Mouse (Mus musculus): Measurements from ENCODE around the gene Bcap29.
"Not testable (repeated sequence)": the region's sequence is repeated elsewhere in the genome, so short reads cannot be mapped to it uniquely, and the experiment has no call there.

The Bcap29 gene

DNA sequence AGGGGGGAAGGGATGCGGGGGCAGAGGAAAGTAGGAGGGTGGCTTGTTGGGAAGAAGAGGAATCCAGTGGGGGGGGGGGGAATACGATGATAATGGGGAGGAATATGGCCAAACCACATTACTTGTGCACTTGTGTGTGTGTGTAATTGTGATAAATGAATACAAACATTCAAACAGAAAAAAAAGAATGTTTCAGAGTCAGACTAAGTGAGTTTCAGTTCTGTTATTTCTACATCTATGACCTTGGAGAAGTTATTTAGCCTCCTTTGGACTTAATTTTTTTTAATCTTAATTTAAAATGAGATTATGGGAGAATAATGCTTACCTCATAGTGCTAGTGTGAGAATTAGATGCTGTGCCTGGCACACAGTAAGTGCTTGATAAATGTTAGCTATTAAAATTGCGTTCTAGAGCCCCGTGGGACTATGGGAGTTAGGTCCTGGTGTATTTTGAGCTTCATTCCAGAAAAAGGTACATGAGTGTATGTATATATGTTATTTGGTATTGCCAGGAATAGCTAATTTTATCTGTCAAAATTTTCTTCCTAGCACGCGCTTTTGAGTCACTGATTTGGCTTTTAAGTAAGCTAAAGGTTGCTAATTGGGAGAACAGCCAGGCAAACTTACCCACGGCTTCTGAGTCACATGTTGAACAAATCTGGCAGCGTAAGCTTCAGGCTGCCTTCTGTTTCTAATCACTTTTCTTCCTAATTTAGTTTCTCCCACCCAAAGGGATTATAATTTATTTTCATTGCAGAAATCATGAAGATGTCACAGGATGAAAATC lies 55.6 kb downstream of the Bcap29 start:
- no peak for DNase-seq

DNA sequence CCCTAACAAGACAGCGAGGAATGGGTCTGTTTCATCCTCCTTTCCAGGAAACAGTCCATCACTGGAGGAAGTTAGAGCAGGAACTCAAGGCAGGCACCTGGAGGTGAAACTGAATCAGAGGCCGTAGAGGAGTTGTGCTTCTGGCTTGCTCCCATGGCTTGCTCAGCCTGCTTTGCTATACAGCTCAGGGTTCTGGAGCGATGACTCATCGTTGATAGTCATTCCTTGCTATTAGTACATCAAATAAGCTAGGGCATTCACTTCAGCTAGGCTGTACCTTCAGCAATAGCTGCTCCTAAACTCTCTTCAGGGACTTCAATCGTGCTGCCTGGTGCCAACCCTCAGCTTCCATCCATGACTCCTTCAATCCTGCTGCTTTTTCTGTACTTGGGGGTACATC lies 60.0 kb downstream of the Bcap29 start:
- DNase-seq = no peak

DNA sequence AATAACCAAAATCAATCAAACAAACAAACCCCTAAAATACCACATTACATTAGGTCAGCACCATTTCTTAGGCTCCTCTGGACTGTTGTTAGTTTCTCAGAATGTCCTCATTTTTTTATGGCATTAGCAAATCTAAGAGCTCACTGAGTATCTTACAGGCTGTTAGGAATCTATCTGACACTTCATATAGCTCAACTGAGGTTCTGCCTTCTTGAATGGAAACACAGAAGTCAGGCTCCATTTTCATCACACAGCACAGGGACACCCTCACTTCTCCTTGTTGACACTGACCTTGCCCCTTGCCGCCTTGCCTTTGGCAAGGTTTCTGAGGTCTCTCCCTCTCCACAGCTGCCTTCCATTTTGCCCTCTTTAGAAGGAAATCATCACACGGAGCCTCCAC lies 64.7 kb downstream of the Bcap29 start:
- no peak for DNase-seq

DNA sequence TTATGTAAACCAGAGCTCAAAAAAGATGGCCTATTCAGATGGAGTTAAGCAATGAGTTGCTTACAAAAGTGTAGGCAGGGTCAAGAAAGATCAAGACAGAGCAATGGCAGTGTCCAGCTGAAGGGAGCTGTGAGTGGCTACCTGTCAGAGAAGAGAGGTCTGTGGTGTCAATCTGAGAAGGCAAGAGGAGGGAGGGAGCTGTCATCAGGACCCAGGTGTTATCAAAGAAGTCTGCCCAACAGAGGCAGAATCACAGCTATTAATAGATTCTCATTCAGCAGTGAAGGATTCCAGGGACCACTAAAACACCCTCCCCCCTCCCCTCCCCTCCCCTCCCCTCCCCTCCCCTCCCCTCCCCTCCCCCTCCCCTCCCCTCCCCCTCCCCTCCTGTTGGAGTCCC lies 65.8 kb downstream of the Bcap29 start:
- no peak for DNase-seq

DNA sequence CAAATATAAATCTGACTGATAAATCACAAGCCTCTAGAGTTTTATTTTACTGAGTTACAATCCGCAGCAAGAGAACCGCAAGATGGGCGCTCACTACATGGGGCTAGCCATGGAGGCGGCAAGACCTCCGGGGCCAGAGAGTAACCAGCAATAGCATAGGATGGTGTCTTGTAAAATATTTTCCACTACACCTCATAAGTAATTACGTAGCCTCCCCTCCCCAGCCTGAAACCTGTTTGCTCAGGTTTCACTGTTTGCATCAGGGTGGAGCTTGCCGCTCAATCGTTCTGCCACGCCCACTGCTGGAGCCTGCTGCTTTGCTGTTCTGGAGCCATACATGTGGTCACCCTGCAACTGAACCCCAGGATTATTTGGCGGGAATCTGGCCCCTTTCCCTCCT lies 66.9 kb downstream of the Bcap29 start:
- not testable (repeated sequence) for DNase-seq

DNA sequence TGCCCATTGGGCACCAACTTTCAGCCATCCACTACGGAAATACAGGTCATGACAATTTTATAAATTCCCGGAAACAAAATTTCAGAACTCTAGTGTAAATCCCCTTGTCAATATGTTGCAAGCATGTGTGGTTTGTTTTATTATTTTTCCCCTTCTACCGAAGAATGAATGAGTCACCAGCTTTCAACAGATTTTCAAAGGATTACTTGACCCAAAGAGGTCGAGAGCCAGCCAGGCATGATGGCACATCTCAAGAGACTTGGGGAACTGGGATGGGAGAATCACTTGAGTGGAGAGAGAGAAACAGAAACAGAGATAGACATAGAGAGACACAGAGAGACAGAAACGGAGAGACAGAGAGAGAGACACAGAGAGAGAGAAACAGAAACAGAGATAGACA lies 73.7 kb downstream of the Bcap29 start:
- DNase-seq = no peak

DNA sequence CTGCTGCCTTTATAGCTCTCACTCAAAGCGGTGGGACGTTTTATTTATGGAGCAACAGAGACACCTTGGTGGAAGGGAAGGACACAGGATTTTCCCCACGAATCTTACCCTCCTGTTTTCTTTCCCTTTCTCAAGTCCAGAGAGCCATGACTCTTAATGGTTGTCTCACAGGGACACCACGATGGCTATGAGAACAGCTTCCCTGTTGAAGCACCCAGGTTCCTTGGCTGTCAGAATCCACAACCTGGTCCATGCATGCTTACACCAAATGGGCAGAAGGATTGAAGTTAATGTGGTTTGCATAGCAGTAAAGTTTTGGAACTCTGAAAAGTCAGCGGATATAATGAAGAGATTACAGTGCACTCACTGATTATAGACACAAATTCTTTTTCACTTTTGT lies 74.5 kb downstream of the Bcap29 start:
- no peak for DNase-seq

DNA sequence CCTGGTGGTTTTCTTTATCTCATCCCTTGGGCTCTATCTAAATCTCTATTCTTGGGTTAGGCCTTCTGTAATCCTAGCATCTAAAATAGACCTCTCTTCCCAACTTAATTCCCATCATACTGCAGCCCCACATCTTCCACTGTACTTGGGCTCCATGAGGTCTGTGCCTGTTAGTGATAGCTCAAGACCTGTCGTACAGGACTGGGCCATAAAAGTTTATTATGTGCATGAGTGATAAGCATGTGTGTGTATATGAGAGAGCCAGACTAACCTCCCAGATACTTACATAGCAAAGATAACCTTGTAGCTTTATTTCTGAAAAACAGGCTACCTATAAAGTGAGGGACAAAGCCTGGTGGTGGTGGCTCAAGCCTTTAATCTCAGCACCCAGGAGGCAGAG lies 80.1 kb downstream of the Bcap29 start:
- no peak for DNase-seq

DNA sequence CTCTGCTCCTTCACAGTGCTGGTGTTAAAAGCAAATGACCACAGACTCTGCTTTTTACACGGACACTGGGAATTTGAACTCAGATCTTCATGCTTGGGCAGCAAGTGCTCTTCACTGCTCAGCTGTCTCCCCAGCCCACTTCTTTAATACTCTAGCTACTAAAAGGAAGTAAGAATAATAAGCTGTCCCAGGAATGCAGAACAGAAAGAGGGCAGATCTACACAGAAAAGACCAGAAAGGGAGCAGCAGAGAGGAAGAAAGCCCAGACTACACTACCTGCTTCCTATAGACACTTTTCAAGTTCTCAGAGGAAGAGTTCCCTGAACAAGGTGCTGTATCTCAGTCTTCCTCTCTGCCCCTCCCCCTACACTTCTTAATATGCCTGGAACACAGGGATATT lies 83.2 kb downstream of the Bcap29 start:
- DNase-seq = no peak

DNA sequence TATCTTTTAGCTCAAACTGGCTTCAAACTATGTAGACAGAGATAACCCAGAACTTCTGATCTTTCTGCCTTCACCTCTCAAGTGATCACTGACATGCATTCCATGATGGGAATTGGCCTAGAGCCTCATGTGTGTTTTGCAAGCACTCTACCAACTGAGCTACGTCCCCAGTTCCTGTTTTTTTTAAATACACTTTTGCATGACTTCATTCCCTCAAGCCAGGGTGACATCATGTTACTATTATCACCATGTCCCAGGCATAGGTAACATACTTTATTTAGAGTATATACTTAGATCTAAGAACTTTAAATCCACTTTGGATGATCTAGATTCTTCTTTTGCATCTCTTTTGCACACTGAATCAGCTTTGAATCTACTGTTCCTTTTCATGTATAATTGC lies 88.4 kb downstream of the Bcap29 start:
- DNase-seq = no peak

DNA sequence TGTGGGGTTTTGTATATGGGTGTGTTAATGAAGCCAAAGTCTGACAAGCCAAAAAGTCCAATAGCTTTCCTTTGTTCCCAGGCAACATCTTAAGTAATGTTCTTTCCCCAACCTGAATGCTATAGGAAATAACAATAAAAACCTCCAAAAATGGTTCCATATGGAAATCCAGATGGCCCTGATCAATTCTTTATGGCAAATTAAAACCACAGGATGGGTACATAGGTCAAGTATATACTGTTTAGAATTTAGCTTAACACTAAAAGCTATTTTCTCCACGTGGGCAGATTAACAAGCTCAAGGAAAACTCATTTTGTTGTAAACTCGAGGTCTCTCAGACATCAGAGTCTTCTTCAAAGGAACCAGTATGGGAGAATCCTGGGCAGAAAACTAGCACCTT lies 89.2 kb downstream of the Bcap29 start:
- no peak for DNase-seq

DNA sequence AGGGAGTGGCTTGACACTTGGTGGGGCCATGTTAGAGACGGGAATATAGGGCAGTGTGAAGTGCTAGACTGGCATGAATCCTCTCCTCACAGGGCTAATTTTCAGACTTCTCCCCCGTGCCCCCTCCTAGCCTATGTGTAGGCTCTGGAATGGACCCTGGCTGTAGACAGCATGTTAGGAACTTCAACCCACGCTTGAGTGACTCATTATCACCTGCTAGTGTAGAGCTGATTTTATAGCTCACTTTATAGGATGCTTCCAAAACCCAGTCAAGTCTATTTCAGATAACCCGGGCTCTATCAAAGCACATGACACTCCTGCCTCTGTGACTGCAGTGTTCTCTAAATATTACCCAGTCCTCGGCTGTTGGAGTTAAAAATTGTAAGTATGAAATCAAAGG lies 92.9 kb downstream of the Bcap29 start:
- DNase-seq = no peak
